Mouse (Mus musculus) MEL (cell line): ENCODE measurements at regions not wholly inside any gene's neighbourhood (a gene's known extent, or its start where the extent isn't known, plus 50 kb on each side); places are given as distances from the start of the nearest gene placed in this dataset.

Experiments used
- DNase-seq: peaks from one replicate; pipeline ENCODE4 v3.0.0; 2011; ENCODE audit warnings: low read depth, low spot score
- H3K27ac ChIP-seq: 2 replicates; pipeline ENCODE4 v1.5.1; 2012; ENCODE audit warnings: low read depth, mild to moderate bottlenecking, control low read depth, low read length, moderate library complexity; ENCODE audit not compliant: control insufficient read depth
- H3K27me3 ChIP-seq, 2 experiments: fragments of 150-350 bp in 1 of 2; sonication (generic) in 1 of 2; 2 replicates each; pipeline ENCODE4 v1.6.1; 2012; ENCODE audit warnings: low read length in 2 of 2, mild to moderate bottlenecking in 2 of 2, improper control_type of control experiment in 1 of 2, moderate library complexity in 1 of 2; ENCODE audit not compliant: insufficient read depth in 2 of 2, control insufficient read depth in 1 of 2
- H3K36me3 ChIP-seq, 2 experiments: 2 replicates each; pipeline ENCODE4 v1.6.1; 2012 to 2014; ENCODE audit warnings: low read length in 2 of 2, improper control_type of control experiment in 1 of 2, inconsistent platforms in 1 of 2, mild to moderate bottlenecking in 1 of 2; ENCODE audit not compliant: insufficient read depth in 2 of 2, control insufficient read depth in 1 of 2
- H3K4me1 ChIP-seq, 2 experiments: fragments of 150-350 bp in 1 of 2; sonication (generic) in 1 of 2; 2 replicates each; pipeline ENCODE4 v1.6.1; 2012; ENCODE audit warnings: low read length in 2 of 2, improper control_type of control experiment in 1 of 2, mild to moderate bottlenecking in 1 of 2; ENCODE audit not compliant: insufficient read depth in 2 of 2, control insufficient read depth in 1 of 2
- H3K4me3 ChIP-seq, 2 experiments: fragments of 150-350 bp in 1 of 2; sonication (generic) in 1 of 2; 2 replicates each; pipeline ENCODE4 v1.5.1; 2012; ENCODE audit warnings: low read depth in 2 of 2, low read length in 2 of 2, mild to moderate bottlenecking in 2 of 2, moderate library complexity in 2 of 2, control low read depth in 1 of 2, improper control_type of control experiment in 1 of 2; ENCODE audit not compliant: control insufficient read depth in 1 of 2, insufficient read depth in 1 of 2
- H3K79me2 ChIP-seq: 2 replicates; pipeline ENCODE4 v1.6.1; 2012; ENCODE audit warnings: mild to moderate bottlenecking, low read length, moderate library complexity; ENCODE audit not compliant: control insufficient read depth, poor library complexity, insufficient read depth
- H3K9ac ChIP-seq: 2 replicates; pipeline ENCODE4 v1.6.1; 2012; ENCODE audit warnings: low read depth, mild to moderate bottlenecking, control low read depth, low read length, moderate library complexity; ENCODE audit not compliant: control insufficient read depth, poor library complexity, severe bottlenecking
- H3K9me3 ChIP-seq: fragments of 150-350 bp; sonication (generic); replicated peaks from 2 replicates; pipeline ENCODE4 v1.6.1; 2012; ENCODE audit warnings: mild to moderate bottlenecking, low read length, improper control_type of control experiment, moderate library complexity; ENCODE audit not compliant: insufficient read depth
- BHLHE40 ChIP-seq: IDR thresholded peaks from 2 replicates; pipeline ENCODE4 v1.6.1; 2012; ENCODE audit warnings: low read depth, mild to moderate bottlenecking, inconsistent platforms, low read length, improper control_type of control experiment, borderline replicate concordance
- CTCF ChIP-seq, 3 experiments: IDR thresholded peaks in 2 of 3; conservative IDR thresholded peaks in 1 of 3; 2 replicates each; pipeline ENCODE4 v1.5.1; 2011 to 2012; ENCODE audit warnings: low read length in 3 of 3, low read depth in 2 of 3, mild to moderate bottlenecking in 2 of 3, improper control_type of control experiment in 1 of 3, inconsistent platforms in 1 of 3, mixed read lengths in 1 of 3, moderate library complexity in 1 of 3; ENCODE audit not compliant: control insufficient read depth in 1 of 3, insufficient read depth in 1 of 3, poor library complexity in 1 of 3, severe bottlenecking in 1 of 3
- E2F4 ChIP-seq: IDR thresholded peaks from 2 replicates; pipeline ENCODE4 v1.6.1; 2011; ENCODE audit warnings: low read depth, low read length, improper control_type of control experiment, borderline replicate concordance
- ELF1 ChIP-seq: IDR thresholded peaks from 2 replicates; pipeline ENCODE4 v1.6.1; 2014; ENCODE audit warnings: low read depth, mild to moderate bottlenecking, inconsistent platforms, low read length, improper control_type of control experiment, moderate library complexity
- HCFC1 ChIP-seq: IDR thresholded peaks from 2 replicates; pipeline ENCODE4 v1.6.1; 2012; ENCODE audit warnings: low read depth, mild to moderate bottlenecking, inconsistent platforms, low read length, improper control_type of control experiment, moderate library complexity
- JUND ChIP-seq: IDR thresholded peaks from 2 replicates; pipeline ENCODE4 v1.6.1; 2011; ENCODE audit warnings: low read depth, mild to moderate bottlenecking, improper control_type of control experiment, low read length
- KAT2A ChIP-seq: conservative IDR thresholded peaks from 2 replicates; pipeline ENCODE4 v1.6.1; 2012; ENCODE audit warnings: low read depth, low read length, improper control_type of control experiment, inconsistent platforms
- MAFK ChIP-seq: IDR thresholded peaks from 2 replicates; pipeline ENCODE4 v1.6.1; 2011; ENCODE audit warnings: low read depth, mild to moderate bottlenecking, low read length, improper control_type of control experiment, borderline replicate concordance
- MAX ChIP-seq: IDR thresholded peaks from 2 replicates; pipeline ENCODE4 v1.6.1; 2011; ENCODE audit warnings: low read length, improper control_type of control experiment
- MAZ ChIP-seq: IDR thresholded peaks from 2 replicates; pipeline ENCODE4 v1.6.1; 2012; ENCODE audit warnings: low read depth, mild to moderate bottlenecking, inconsistent platforms, low read length, improper control_type of control experiment
- MEF2A ChIP-seq: IDR thresholded peaks from 2 replicates; pipeline ENCODE4 v1.6.1; 2014; ENCODE audit warnings: low read depth, mild to moderate bottlenecking, inconsistent platforms, low read length, improper control_type of control experiment; ENCODE audit not compliant: poor library complexity, insufficient replicate concordance, severe bottlenecking; ENCODE audit errors: extremely low read depth
- MYC ChIP-seq: IDR thresholded peaks from 2 replicates; pipeline ENCODE4 v1.6.1; 2011; ENCODE audit warnings: low read depth, mild to moderate bottlenecking, low read length, improper control_type of control experiment, moderate library complexity
- NELFE ChIP-seq: IDR thresholded peaks from 2 replicates; pipeline ENCODE4 v1.6.1; 2011; ENCODE audit warnings: low read depth, low read length, improper control_type of control experiment
- POLR2A ChIP-seq, 2 experiments: IDR thresholded peaks; 2 replicates each; pipeline ENCODE4 v1.6.1; 2011 to 2012; ENCODE audit warnings: low read length in 2 of 2, mild to moderate bottlenecking in 2 of 2, control low read depth in 1 of 2, improper control_type of control experiment in 1 of 2, low read depth in 1 of 2, moderate library complexity in 1 of 2; ENCODE audit not compliant: control insufficient read depth in 1 of 2, insufficient read depth in 1 of 2, poor library complexity in 1 of 2
- RAD21 ChIP-seq: IDR thresholded peaks from 2 replicates; pipeline ENCODE4 v1.6.1; 2011; ENCODE audit warnings: mild to moderate bottlenecking, low read depth, low read length, improper control_type of control experiment
- SIN3A ChIP-seq: IDR thresholded peaks from 2 replicates; pipeline ENCODE4 v1.6.1; 2012; ENCODE audit warnings: low read length, improper control_type of control experiment, inconsistent platforms
- TAL1 ChIP-seq: IDR thresholded peaks from 2 replicates; pipeline ENCODE4 v1.6.1; 2012; ENCODE audit warnings: mild to moderate bottlenecking, inconsistent platforms, low read length, moderate library complexity, mixed read lengths
- TBP ChIP-seq: IDR thresholded peaks from 2 replicates; pipeline ENCODE4 v1.8.0; 2011; ENCODE audit warnings: low read depth, low read length, improper control_type of control experiment
- TCF12 ChIP-seq: IDR thresholded peaks from 2 replicates; pipeline ENCODE4 v1.6.1; 2014; ENCODE audit warnings: low read depth, mild to moderate bottlenecking, inconsistent platforms, low read length, improper control_type of control experiment, moderate library complexity
- USF1 ChIP-seq: IDR thresholded peaks from 2 replicates; pipeline ENCODE4 v1.6.1; 2014; ENCODE audit warnings: low read depth, mild to moderate bottlenecking, inconsistent platforms, low read length, improper control_type of control experiment, moderate library complexity
- ZC3H11A ChIP-seq: IDR thresholded peaks from 2 replicates; pipeline ENCODE4 v1.6.1; 2012; ENCODE audit warnings: low read depth, mild to moderate bottlenecking, inconsistent platforms, low read length, improper control_type of control experiment
- ZKSCAN1 ChIP-seq: IDR thresholded peaks from 2 replicates; pipeline ENCODE4 v1.6.1; 2012; ENCODE audit warnings: low read depth, mild to moderate bottlenecking, inconsistent platforms, low read length, improper control_type of control experiment, moderate library complexity
- ZMIZ1 ChIP-seq: IDR thresholded peaks from 2 replicates; pipeline ENCODE4 v1.6.1; 2012; ENCODE audit warnings: low read depth, mild to moderate bottlenecking, inconsistent platforms, low read length, improper control_type of control experiment, moderate library complexity

GRCm38 (mm10) chr16:30765591-30765990 lies 166.1 kb downstream of the Fam43a start:
- TF ChIP-seq TAL1 (no peak), MAZ (no peak), BHLHE40 (no peak), HCFC1 (no peak), CTCF (IDR thresholded peaks at IDR 0.05 in 2 of 3, conservative IDR thresholded peaks at IDR 0.05 in 1 of 3; ENCODE audit: control insufficient read depth in 1 of 3, insufficient read depth in 1 of 3, low read depth in 2 of 3, low read length in 3 of 3, poor library complexity in 1 of 3, severe bottlenecking in 1 of 3) (no peak), E2F4 (no peak), MAX (no peak), MYC (no peak), NELFE (no peak), RAD21 (no peak), POLR2A (IDR thresholded peaks at IDR 0.05; ENCODE audit: control insufficient read depth in 1 of 2, insufficient read depth in 1 of 2, low read depth in 1 of 2, low read length in 2 of 2, poor library complexity in 1 of 2) (no peak), ELF1 (no peak), JUND (no peak), USF1 (no peak), MAFK (no peak), ZC3H11A (no peak), KAT2A (no peak), ZMIZ1 (no peak), TCF12 (no peak), SIN3A (no peak)
- peaks cover 9 to 11% of the 10 kb centered on the region in 2 experiments for H3K27me3 ChIP-seq
- H3K4me3 ChIP-seq: no peak overlapping the region
- H3K4me1 ChIP-seq: no peaks in the 10 kb centered on the region
- H3K9ac ChIP-seq: no peak overlapping the region
- no peaks in the 10 kb centered on the region for H3K36me3 ChIP-seq
- no peaks in the 10 kb centered on the region for H3K9me3 ChIP-seq
- H3K79me2 ChIP-seq: no peaks in the 10 kb centered on the region
- no peak overlapping the region for H3K27ac ChIP-seq
- DNase-seq: no peak

DNA sequence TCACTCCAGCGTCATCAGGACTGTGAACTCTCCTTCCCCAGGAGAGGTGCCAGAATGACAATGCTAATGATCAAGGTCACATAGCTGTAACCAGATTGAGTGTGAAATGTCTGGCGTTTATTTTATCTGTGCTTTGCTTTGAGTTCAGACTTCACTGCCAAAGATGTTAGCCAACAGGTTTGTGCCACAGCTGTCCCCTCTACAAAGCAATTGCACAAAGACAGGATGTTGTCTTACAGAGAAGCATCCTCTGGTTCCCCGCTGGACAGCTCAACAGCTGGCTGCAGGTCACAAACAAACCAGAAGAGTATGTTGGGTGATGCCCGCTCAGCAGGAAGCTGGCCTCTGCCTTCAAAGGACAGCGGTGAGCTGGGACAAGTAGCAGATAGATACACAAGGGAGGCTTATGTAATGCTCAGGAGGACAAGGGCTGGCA lies 169.5 kb downstream of the Fam43a start:
- Histone ChIP-seq H3K27ac (no peak overlapping the region), H3K9ac (no peak overlapping the region), H3K27me3 (peaks cover 7 to 13% of the 10 kb centered on the region in 2 experiments), H3K36me3 (no peaks in the 10 kb centered on the region), H3K4me3 (no peak overlapping the region), H3K4me1 (0 out of 4 replicates have a peak, but pooled peaks cover 0 to 3% of the 10 kb centered on the region in 2 experiments), H3K9me3 (no peaks in the 10 kb centered on the region), H3K79me2 (no peaks in the 10 kb centered on the region)
- no peak for DNase-seq
- no peak for TF ChIP-seq MAX
- TF ChIP-seq ELF1: no peak
- no peak for TF ChIP-seq SIN3A
- TF ChIP-seq ZC3H11A: no peak
- TF ChIP-seq TCF12: no peak
- TF ChIP-seq ZMIZ1: no peak
- no peak for TF ChIP-seq ZKSCAN1
- TF ChIP-seq MAZ: no peak
- no peak for TF ChIP-seq RAD21
- no peak for TF ChIP-seq USF1
- TF ChIP-seq TBP: no peak
- no peak for TF ChIP-seq MYC
- no peak for TF ChIP-seq MEF2A
- TF ChIP-seq POLR2A (IDR thresholded peaks at IDR 0.05; ENCODE audit: control insufficient read depth in 1 of 2, insufficient read depth in 1 of 2, low read depth in 1 of 2, low read length in 2 of 2, poor library complexity in 1 of 2): no peak
